Mouse (Mus musculus) bone marrow macrophage, adult 2 months (primary cell): ENCODE measurements around the gene Tspan18.

Experiments used
- CTCF ChIP-seq: IDR thresholded peaks from 2 replicates; pipeline ENCODE4 v1.5.1; 2012; ENCODE audit warnings: low read depth, mild to moderate bottlenecking, low read length, moderate library complexity
- POLR2A ChIP-seq: IDR thresholded peaks from 2 replicates; pipeline ENCODE4 v1.6.1; 2012; ENCODE audit warnings: mild to moderate bottlenecking, low read depth, low read length, borderline replicate concordance

- TF ChIP-seq CTCF (no peak), POLR2A (no peak)
Observed at GRCm38 (mm10) chr2:93252356-93252755, 81.9 kb downstream of the Tspan18 start.
